Mouse (Mus musculus) kidney, postnatal 0 days (tissue): Measurements from ENCODE around the gene Slc45a1. TPM values are rescaled to one million over a fixed set of nuclear protein-coding genes. Genes with fewer than 3 reads are reported as not detected.

Experiments used
- ATAC-seq: fragments of 200-750 bp; cut with Nextera tagmentation; replicated peaks from 2 replicates; pipeline ENCODE4 v1.8.0; 2017; ENCODE audit warnings: low read depth, moderate number of reproducible peaks, moderate TSS enrichment, moderate library complexity; ENCODE audit not compliant: low FRiP score
- DNase-seq: peaks from one replicate; pipeline ENCODE4 v3.0.0-alpha.2; 2016; ENCODE audit warnings: low spot score
- H3K27ac ChIP-seq: fragments of 300-500 bp; sonication (generic); 2 replicates; pipeline ENCODE4 v1.5.1; 2014; ENCODE audit warnings: mild to moderate bottlenecking
- H3K27me3 ChIP-seq: fragments of 300-500 bp; sonication (generic); 2 replicates; pipeline ENCODE4 v1.6.1; 2014; ENCODE audit warnings: low read length, mixed read lengths; ENCODE audit not compliant: insufficient read depth
- H3K36me3 ChIP-seq: fragments of 300-500 bp; sonication (generic); 2 replicates; pipeline ENCODE4 v1.6.1; 2014; ENCODE audit warnings: low read length, mixed read lengths; ENCODE audit not compliant: insufficient read depth
- H3K4me1 ChIP-seq: fragments of 300-500 bp; sonication (generic); replicated peaks from 2 replicates; pipeline ENCODE4 v1.6.1; 2014; ENCODE audit warnings: antibody characterized with exemption, low read length, mixed read lengths; ENCODE audit not compliant: insufficient read depth
- H3K4me2 ChIP-seq: fragments of 300-500 bp; sonication (generic); 2 replicates; pipeline ENCODE4 v1.6.1; 2014; ENCODE audit warnings: mild to moderate bottlenecking, low read length, moderate library complexity, mixed read lengths
- H3K4me3 ChIP-seq: fragments of 300-500 bp; sonication (generic); replicated peaks from 2 replicates; pipeline ENCODE4 v1.5.1; 2014; ENCODE audit warnings: low read depth, low read length
- H3K9ac ChIP-seq: fragments of 300-500 bp; sonication (generic); 2 replicates; pipeline ENCODE4 v1.6.1; 2014; ENCODE audit warnings: low read depth, low read length
- H3K9me3 ChIP-seq: fragments of 300-500 bp; sonication (generic); replicated peaks from 2 replicates; pipeline ENCODE4 v1.6.1; 2016; ENCODE audit warnings: low read length, inconsistent platforms, mixed read lengths
- CTCF ChIP-seq: IDR thresholded peaks from 2 replicates; pipeline ENCODE4 v1.5.1; 2016; ENCODE audit warnings: antibody characterized with exemption, low read depth, mild to moderate bottlenecking, moderate library complexity
- WGBS: fragments of 180-500 bp; shearing (Covaris S2); extraction: QIAGEN DNeasy Blood & Tissue Kit; methylation state at CpG from one replicate; pipeline ENCODE4 v1.1.7; 2014; 5-methylcytosine and 5-hydroxymethylcytosine counted together
- polyA plus RNA-seq: library from polyadenylated mRNA; unstranded; fragments of >200 nt; fragmentation: Nextera tagmentation; extraction: Ambion mirVana; gene quantifications from 2 replicates; pipeline ENCODE4 v1.2.1, GENCODE M21; 2015

Gene Slc45a1
- polyA plus RNA-seq, 1 experiment from 2014 or later: 0.04 TPM

DNA sequence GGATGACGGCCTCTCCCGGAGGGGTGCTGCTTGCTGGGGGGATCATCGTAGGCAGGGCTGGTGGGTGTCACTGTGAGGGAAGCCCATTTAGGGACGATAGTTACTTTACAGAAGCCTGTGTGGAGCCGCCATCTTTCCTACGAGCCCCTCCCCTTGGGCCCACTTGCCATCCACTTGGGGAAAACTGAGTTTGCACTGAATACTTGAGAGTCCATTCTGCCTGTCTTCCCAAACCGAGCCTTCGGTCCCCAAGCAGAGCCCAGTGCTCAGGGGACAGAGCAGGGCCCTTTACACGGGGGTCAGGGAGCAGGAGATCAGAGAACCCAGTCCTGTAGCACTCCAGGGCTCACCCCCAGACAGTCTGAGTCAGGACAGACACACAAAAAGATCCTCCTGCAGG, 7.7 kb downstream of the Slc45a1 start:
- no peaks in the 10 kb centered on the region for H3K27me3 ChIP-seq
- TF ChIP-seq CTCF: no peak
- no peaks in the 10 kb centered on the region for H3K4me1 ChIP-seq
- no peak overlapping the region for H3K9ac ChIP-seq
- 91% methylated on average over 9 of the region's 9 CpGs for WGBS
- H3K27ac ChIP-seq: no peak overlapping the region
- no peak for DNase-seq
- ATAC-seq: no peak
- no peak overlapping the region for H3K4me3 ChIP-seq
- no peak overlapping the region for H3K4me2 ChIP-seq
- no peaks in the 10 kb centered on the region for H3K36me3 ChIP-seq
- no peaks in the 10 kb centered on the region for H3K9me3 ChIP-seq

GRCm38 (mm10) chr4:150636635-150637034, 15.3 kb downstream of the Slc45a1 start:
- ATAC-seq (no peak), DNase-seq (no peak)
- H3K27ac ChIP-seq: no peak overlapping the region
- H3K27me3 ChIP-seq: no peaks in the 10 kb centered on the region
- no peak overlapping the region for H3K4me3 ChIP-seq
- no peak for TF ChIP-seq CTCF
- no peaks in the 10 kb centered on the region for H3K4me1 ChIP-seq
- H3K36me3 ChIP-seq: no peaks in the 10 kb centered on the region
- no peak overlapping the region for H3K4me2 ChIP-seq
- no peak overlapping the region for H3K9ac ChIP-seq
- WGBS: 87% methylated on average over 6 of the region's 6 CpGs
- H3K9me3 ChIP-seq: no peaks in the 10 kb centered on the region

DNA sequence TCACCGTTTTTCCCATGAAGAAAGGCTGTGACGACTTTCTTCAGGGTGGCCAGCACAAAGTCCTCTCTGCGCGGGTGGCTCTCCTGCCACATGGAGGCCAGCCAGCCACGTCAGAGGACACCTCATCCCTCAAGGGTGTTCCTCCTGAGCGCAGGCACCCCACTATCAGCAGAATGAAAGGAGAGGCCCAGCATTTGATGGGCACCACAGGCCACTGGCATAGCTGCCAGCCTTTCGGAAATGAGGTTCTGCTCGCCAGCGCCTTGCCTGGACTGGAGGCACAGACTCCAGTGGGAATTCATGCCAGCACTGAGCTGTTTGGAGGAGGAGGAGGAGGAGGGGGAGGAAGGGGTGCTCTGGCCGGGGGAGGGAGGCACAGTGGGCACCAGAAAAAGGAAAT, 16.4 kb downstream of the Slc45a1 start:
- Histone ChIP-seq H3K9ac (no peak overlapping the region), H3K27ac (no peak overlapping the region), H3K27me3 (no peaks in the 10 kb centered on the region), H3K4me1 (no peaks in the 10 kb centered on the region), H3K9me3 (no peaks in the 10 kb centered on the region), H3K4me3 (no peak overlapping the region), H3K4me2 (no peak overlapping the region), H3K36me3 (no peaks in the 10 kb centered on the region)
- TF ChIP-seq CTCF: no peak
- 77% methylated on average over 10 of the region's 10 CpGs for WGBS
- no peak for DNase-seq
- no peak for ATAC-seq

DNA sequence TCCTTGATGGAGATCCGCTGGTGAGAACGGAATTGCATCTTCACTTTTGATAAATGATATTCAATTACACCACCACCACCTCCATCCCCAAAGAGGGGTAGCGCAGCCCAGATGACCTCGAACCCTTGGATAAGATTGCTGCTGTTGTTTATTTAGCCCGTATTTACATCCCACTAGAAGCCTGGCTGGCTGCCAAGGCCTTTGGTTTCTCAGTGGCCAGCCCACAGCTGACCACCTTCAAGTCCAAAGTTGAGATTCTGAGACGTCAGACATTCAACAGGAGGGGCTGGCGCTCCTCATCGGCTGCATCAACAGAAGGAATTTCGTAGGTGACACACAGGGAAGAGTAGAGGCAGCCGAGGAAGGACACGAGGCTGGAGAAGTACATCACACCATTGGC, 22.7 kb downstream of the Slc45a1 start:
- no peak overlapping the region for H3K9ac ChIP-seq
- no peak overlapping the region for H3K4me3 ChIP-seq
- H3K4me2 ChIP-seq: no peak overlapping the region
- ATAC-seq (no peak), DNase-seq (no peak)
- WGBS: 52% methylated on average over 11 of the region's 11 CpGs
- H3K9me3 ChIP-seq: no peaks in the 10 kb centered on the region
- no peaks in the 10 kb centered on the region for H3K27me3 ChIP-seq
- H3K36me3 ChIP-seq: no peaks in the 10 kb centered on the region
- no peaks in the 10 kb centered on the region for H3K4me1 ChIP-seq
- H3K27ac ChIP-seq: no peak overlapping the region
- no peak for TF ChIP-seq CTCF

- peak; percentile 88 for TF ChIP-seq CTCF
- H3K36me3 ChIP-seq: peaks cover 13% of the 10 kb centered on the region
- H3K4me1 ChIP-seq: no peaks in the 10 kb centered on the region
- no peaks in the 10 kb centered on the region for H3K9me3 ChIP-seq
- ATAC-seq: no peak; the same call in 1 of the 2 replicates
- WGBS: 41% methylated on average over 6 of the region's 6 CpGs
- H3K9ac ChIP-seq: no peak overlapping the region
- H3K27ac ChIP-seq: no peak overlapping the region
- no peaks in the 10 kb centered on the region for H3K27me3 ChIP-seq
- DNase-seq: peak; percentile 68
- H3K4me2 ChIP-seq: no peak overlapping the region
- H3K4me3 ChIP-seq: no peak overlapping the region
Observed at GRCm38 (mm10) chr4:150625951-150626732, 25.8 kb downstream of the Slc45a1 start.

DNA sequence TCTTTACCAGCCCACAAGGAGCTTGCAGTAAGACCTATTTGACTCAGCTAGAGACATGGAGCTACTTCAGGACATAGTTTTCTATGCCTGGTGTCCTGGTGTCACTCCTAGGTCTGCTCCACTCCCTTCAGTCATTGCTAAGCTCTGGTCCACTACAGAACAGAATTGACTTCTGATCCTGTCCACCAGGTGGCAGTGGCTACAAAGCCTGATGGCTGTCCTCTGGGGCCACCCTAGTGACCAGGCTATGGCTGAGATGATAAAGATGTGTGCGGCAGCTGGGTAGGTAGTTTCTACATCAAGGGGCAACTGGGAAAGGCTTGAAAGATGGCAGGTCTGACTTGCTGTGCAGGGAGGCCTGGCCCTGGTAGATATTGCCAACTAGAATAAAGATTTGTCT, 26.5 kb downstream of the Slc45a1 start:
- no peaks in the 10 kb centered on the region for H3K27me3 ChIP-seq
- no peak overlapping the region for H3K9ac ChIP-seq
- no peaks in the 10 kb centered on the region for H3K4me1 ChIP-seq
- H3K27ac ChIP-seq: no peak overlapping the region
- TF ChIP-seq CTCF: peak; percentile 94
- H3K36me3 ChIP-seq: peaks cover 16% of the 10 kb centered on the region
- DNase-seq: peak; percentile 80
- H3K4me2 ChIP-seq: no peak overlapping the region
- 30% methylated on average over 1 of the region's 1 CpGs for WGBS
- no peaks in the 10 kb centered on the region for H3K9me3 ChIP-seq
- no peak overlapping the region for H3K4me3 ChIP-seq
- no peak; the same call in 1 of the 2 replicates for ATAC-seq

- Histone ChIP-seq H3K9me3 (no peaks in the 10 kb centered on the region), H3K4me2 (no peak overlapping the region), H3K27ac (no peak overlapping the region), H3K4me1 (no peaks in the 10 kb centered on the region), H3K27me3 (no peaks in the 10 kb centered on the region), H3K4me3 (no peak overlapping the region), H3K9ac (no peak overlapping the region), H3K36me3 (peaks cover 21% of the 10 kb centered on the region)
- no peak; the same call in 1 of the 2 replicates for ATAC-seq
- TF ChIP-seq CTCF: no peak
- 70% methylated on average over 4 of the region's 4 CpGs for WGBS
- no peak for DNase-seq
Observed at GRCm38 (mm10) chr4:150624933-150625332, 27.0 kb downstream of the Slc45a1 start.
